In the genomic region with DNA sequence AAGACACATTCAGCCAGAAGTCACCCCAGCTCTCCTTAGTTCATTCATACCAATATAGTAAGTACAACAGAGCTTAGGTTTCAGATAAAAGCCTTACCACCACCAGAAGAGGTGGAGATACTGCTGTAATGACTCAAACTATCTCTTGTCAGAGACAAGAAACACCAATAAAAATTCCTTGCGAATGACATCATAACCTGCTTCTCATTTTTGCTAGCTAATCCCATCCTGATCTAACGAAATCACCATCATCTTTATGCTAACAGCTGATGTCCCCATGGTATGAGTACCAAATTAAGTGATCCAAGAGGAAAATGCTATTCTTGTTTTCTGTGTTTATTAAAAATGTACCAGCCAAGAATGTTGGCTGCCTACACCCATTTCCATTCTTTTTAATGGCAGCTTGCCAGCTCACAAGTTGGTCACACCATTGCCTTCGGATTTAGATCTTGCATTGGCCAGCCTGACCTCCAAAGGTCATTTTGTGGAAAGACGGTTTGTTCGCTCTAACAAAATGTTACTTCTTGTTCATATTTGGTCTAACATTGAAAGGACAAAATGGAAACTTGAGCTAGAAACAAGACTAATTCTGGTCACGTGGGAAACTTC, we compare ENCODE assay signal across 11 mouse cellular contexts. TPM values are rescaled to one million over a fixed set of nuclear protein-coding genes. Genes with fewer than 3 reads are reported as not detected.
A peak's percentile ranks its signal among the peaks of the same experiment; 100 is the strongest.
DNase-seq lines count a peak whose midpoint lies in the region; ATAC-seq and TF ChIP-seq lines count a peak whose summit lies in the region.
"Had no signal": no experiment of that assay in that cellular context is flagged by ENCODE, and none has a peak within 500 bp of the region (broad histone marks: within the 10 kb centered on the region; RNA-seq: fewer than 3 reads in every experiment).

No protein-coding gene starts in this region.

- H3ac ChIP-seq in C2C12 (ENCODE audit: control insufficient read depth, insufficient read length, low read depth) = no peak overlapping the region

- peak; percentile 29 for DNase-seq in cerebellum, adult 9-10 months
- DNase-seq in hindbrain, embryonic 14.5 days (ENCODE audit: low spot score) = no peak
- peak; percentile 40 to 41 for DNase-seq in kidney, postnatal 25 days
- DNase-seq in adrenal gland, postnatal 25 days = no peak
- DNase-seq in B cell, adult 2 months = no peak
- DNase-seq: right cerebral cortex, postnatal 25 days had no signal

- 0 out of 2 replicates have a peak overlapping the region, but pooled peaks have one; percentile 83 for H3K4me3 ChIP-seq in hindbrain, embryonic 14.5 days (replicated peaks; ENCODE audit: low read length)
- no peak overlapping the region for H3K4me3 ChIP-seq in hindbrain, embryonic 12.5 days
- no peak overlapping the region for H3K4me3 ChIP-seq in C2C12 (ENCODE audit: insufficient read depth, poor library complexity, severe bottlenecking)
- H3K4me3 ChIP-seq: lung, embryonic 15.5 days had no signal

- TF ChIP-seq CTCF in C2C12 (IDR thresholded peaks at IDR 0.05; ENCODE audit: control insufficient read depth, insufficient read depth, insufficient read length) = no peak

- no peaks in the 10 kb centered on the region for H3K79me3 ChIP-seq in C2C12 (ENCODE audit: low read depth)

- no peak overlapping the region for H3K9ac ChIP-seq in hindbrain, embryonic 14.5 days
- H3K9ac ChIP-seq in hindbrain, embryonic 12.5 days = no peak overlapping the region
- H3K9ac ChIP-seq: lung, embryonic 15.5 days had no signal

- 80% methylated on average over 6 of the region's 6 CpGs for WGBS in hindbrain, embryonic 14.5 days
- WGBS in hindbrain, embryonic 12.5 days = 87% methylated on average over 6 of the region's 6 CpGs

- no peaks in the 10 kb centered on the region for H3K36me3 ChIP-seq in hindbrain, embryonic 14.5 days (replicated peaks; ENCODE audit: control insufficient read depth, insufficient read depth)
- H3K36me3 ChIP-seq in hindbrain, embryonic 12.5 days = no peaks in the 10 kb centered on the region
- H3K36me3 ChIP-seq in C2C12 (ENCODE audit: control insufficient read depth, insufficient read depth) = no peaks in the 10 kb centered on the region
- H3K36me3 ChIP-seq: lung, embryonic 15.5 days had no signal

- peaks cover 9% of the 10 kb centered on the region for H3K79me2 ChIP-seq in C2C12 (ENCODE audit: control insufficient read depth, insufficient read depth)

- no peaks in the 10 kb centered on the region for H3K9me3 ChIP-seq in hindbrain, embryonic 14.5 days (ENCODE audit: control insufficient read depth, low read length)
- no peaks in the 10 kb centered on the region for H3K9me3 ChIP-seq in hindbrain, embryonic 12.5 days (replicated peaks)
- H3K9me3 ChIP-seq: lung, embryonic 15.5 days had no signal

- no peak for ATAC-seq in cerebellum, adult (ENCODE audit: insufficient number of reproducible peaks, low FRiP score, low TSS enrichment)
- no peak for ATAC-seq in hindbrain, embryonic 14.5 days (ENCODE audit: low FRiP score)
- ATAC-seq in hindbrain, embryonic 12.5 days (ENCODE audit: low FRiP score) = no peak

- peak overlapping the region; percentile 61 for H3K4me2 ChIP-seq in hindbrain, embryonic 14.5 days (replicated peaks)
- H3K4me2 ChIP-seq in hindbrain, embryonic 12.5 days (replicated peaks) = no peak overlapping the region; the same call in 1 of the 2 replicates

- no peaks in the 10 kb centered on the region for H3K27me3 ChIP-seq in hindbrain, embryonic 14.5 days (ENCODE audit: control insufficient read depth, insufficient read depth, low read length)
- H3K27me3 ChIP-seq in hindbrain, embryonic 12.5 days = 0 out of 2 replicates have a peak, but pooled peaks cover 4% of the 10 kb centered on the region
- no peaks in the 10 kb centered on the region for H3K27me3 ChIP-seq in C2C12 (ENCODE audit: control insufficient read depth, insufficient read depth, insufficient read length)

- peak overlapping the region; percentile 94 for H3K27ac ChIP-seq in hindbrain, embryonic 14.5 days
- H3K27ac ChIP-seq in hindbrain, embryonic 12.5 days = no peak overlapping the region
- H3K27ac ChIP-seq: kidney, postnatal 0 days; lung, embryonic 15.5 days had no signal

- peaks cover 17% of the 10 kb centered on the region for H3K4me1 ChIP-seq in hindbrain, embryonic 14.5 days (replicated peaks; ENCODE audit: control insufficient read depth, insufficient read depth, low read length)
- peaks cover 13% of the 10 kb centered on the region for H3K4me1 ChIP-seq in hindbrain, embryonic 12.5 days

TF ChIP-seq in C2C12, 6 proteins besides CTCF, POLR2A, EP300 and RAD21:
- TF ChIP-seq MYOD1 (IDR thresholded peaks at IDR 0.05; ENCODE audit: control insufficient read depth, insufficient read length, low read depth) (peak; percentile 18), CEBPB (IDR thresholded peaks at IDR 0.05; ENCODE audit: low read depth) (no peak), USF1 (IDR thresholded peaks at IDR 0.05; ENCODE audit: low read depth) (peak; percentile 77), FOSL1 (IDR thresholded peaks at IDR 0.05; ENCODE audit: insufficient read depth, low read length, poor library complexity, severe bottlenecking) (peak; percentile 38), MAX (IDR thresholded peaks at IDR 0.05) (no peak)

RNA-seq across cellular contexts. Expression of gene Enah, which starts 2.0 kb away (rescaled TPM):
- 31.3 and 37.7 TPM in 2 replicates for polyA plus RNA-seq in hindbrain, embryonic 14.5 days (2014; fragmentation: Nextera tagmentation; extraction: Ambion mirVana)
- 42.0 and 45.9 TPM in 2 replicates for polyA plus RNA-seq in hindbrain, embryonic 12.5 days (2016; fragmentation: Nextera tagmentation; extraction: Ambion mirVana)
- polyA plus RNA-seq in C2C12 (2012; fragmentation: generic; extraction: Trizol) = 12.7 TPM
- total RNA-seq in adrenal gland, postnatal 25 days (2021) = 61.0 and 64.8 TPM in 2 replicates

Comparison
In these comparisons a context has a peak if more than half of its experiments do, and no peak if none do; other contexts are left out.
1. DNase-seq: peak in cerebellum, adult 9-10 months (single experiment) and kidney, postnatal 25 days (2 of 2); none in hindbrain, embryonic 14.5 days (single experiment), adrenal gland, postnatal 25 days (single experiment) and B cell, adult 2 months (0 of 2).